Mouse (Mus musculus) layer of hippocampus, adult 9-10 months (tissue): ENCODE results near the gene Flt1.
"Not testable (repeated sequence)": the region's sequence is repeated elsewhere in the genome, so short reads cannot be mapped to it uniquely, and the experiment has no call there.

Experiments
- DNase-seq: peaks from one replicate; pipeline ENCODE4 v3.0.0; 2022; ENCODE audit warnings: low spot score

The Flt1 gene

GRCm38 (mm10) chr5:147614659-147615058 lies 111.2 kb downstream of the Flt1 start:
- DNase-seq: no peak

GRCm38 (mm10) chr5:147611348-147611747 lies 114.5 kb downstream of the Flt1 start:
- not testable (repeated sequence) for DNase-seq

DNA sequence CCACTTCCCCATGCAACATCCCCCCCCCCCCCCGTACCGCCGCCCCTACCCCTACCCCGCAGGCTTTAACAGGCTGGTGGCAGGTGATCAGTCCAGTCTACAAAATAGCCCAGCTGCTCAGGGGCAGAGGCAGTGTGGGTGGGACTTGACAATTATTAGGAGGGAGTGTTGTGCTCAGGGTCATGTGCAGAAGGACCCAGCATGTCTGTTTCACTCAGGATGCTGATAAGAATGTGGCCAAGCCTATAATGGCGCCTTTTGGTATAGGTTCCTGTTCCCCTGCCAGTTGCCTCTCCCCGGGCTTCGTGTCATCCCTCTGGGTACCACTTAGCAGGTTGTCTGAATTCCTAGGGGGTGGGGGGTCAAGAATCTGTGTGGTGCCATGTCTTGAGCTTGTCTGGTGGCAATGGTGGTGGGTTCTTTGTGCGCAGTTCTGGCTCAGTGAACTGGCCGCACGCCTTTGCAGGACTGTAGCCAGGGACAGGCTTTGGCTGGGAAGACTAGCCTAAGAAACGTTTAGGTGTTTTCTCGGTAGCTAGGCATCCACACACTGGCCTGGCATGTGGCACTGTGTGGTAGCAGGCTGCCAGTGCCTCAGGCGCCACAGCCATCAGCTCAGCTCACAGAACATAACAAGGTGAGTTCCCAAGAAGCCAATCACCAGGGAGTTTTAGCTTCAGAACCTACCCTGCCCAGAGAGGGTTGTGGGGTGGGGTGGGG lies 118.4 kb downstream of the Flt1 start:
- DNase-seq: no peak

DNA sequence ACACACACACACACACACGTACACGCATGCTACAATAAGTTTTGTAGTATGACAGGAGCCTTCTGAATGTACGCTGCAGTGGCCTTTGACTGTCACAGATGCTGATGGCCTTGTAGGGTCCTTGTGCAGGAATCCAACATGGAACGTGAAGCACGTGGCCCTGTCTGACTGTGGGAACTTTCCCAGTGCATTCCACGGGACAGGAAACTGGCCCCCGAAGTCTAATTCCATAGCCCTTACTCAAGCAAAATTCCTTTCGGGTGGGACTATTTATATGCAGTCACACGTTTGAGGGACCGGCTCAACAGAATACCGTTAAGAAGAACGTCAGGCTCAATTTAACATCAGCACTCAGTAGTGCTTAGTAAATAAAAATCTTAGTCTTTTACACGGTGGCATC lies 119.1 kb downstream of the Flt1 start:
- no peak for DNase-seq

DNA sequence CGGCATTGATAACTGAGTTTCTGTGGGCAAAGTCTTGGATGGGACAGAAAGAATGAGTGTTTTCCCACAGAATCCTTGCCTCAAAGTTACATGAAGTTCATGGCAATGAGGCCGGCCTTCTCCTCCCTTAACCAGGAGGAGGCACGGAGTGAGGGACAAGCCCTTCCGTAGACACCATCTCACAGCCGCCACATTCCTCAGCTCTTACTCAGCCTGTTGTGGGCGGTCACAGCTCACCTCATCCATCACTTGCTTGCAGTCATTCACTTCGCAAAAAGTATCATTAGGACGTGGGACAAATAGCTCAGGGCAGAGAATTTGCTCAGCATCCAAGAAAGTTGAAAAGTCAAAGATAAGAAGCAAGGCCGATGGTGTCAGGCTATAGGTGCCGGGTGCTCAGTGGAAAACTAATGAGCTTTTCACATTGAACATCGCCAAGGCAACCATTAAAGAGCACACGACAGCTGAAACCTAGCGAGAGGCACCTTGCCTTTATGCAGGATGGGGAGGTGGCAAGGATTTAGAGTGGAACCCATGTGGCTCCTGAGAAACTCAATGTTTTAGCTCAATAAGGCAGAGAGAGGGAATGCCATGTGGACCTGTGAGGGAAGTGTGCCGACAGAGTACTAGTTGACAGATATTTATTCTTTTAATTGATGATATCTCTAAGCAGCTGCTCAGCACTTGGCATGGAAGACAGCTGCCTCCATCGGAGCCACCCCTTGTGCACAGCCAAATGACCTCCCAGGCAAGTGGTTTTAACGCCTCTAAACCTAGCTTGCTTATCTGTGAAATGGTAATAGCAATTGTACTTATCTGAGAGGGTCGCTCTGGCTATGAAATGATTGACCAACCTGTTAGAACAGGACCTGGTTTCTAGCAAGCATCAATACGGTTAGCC lies 124.1 kb downstream of the Flt1 start:
- DNase-seq: no peak

DNA sequence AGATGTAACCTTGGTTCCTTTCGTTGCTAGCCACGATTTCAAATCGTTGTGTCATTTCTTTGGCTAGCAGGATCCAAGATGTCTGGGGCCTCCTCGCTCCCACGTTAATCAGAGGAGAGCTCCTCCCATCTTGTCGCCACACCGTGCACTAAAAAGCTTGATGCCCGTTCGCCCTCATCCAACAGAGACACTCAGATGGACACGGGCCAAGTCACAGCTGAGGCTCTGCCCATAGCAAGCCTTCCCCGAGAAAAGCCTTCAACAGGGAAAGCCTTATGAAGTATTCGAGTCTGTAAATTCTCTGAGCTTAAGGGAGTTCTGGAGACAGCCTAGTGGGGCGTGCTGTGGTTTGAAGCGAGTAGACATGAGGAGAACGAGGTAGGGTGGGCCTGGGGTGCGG lies 128.0 kb downstream of the Flt1 start:
- no peak for DNase-seq

- no peak for DNase-seq
Measured at GRCm38 (mm10) chr5:147589814-147590213, 136.0 kb downstream of the Flt1 start.

DNA sequence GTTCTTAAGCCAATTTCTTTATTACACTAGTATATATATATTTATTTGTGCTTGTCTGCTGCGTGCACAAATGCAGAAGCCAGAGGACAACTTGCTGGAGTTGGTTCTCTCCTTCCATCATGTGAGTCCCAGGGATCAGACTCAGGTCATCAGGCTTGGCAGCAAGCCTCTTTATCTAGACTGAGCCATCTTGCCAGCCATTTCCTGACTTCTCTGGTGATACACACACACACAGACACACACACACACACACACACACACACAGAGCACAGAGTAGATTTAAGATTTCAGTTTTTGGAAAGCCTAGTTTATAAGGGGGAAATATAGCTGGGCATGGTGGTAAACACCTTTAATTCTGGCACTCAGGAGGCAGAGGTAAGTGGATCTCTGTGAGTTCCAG lies 140.7 kb downstream of the Flt1 start:
- DNase-seq: no peak

GRCm38 (mm10) chr5:147584648-147585047 lies 141.2 kb downstream of the Flt1 start:
- DNase-seq: no peak

- DNase-seq: peak; percentile 75
Measured at GRCm38 (mm10) chr5:147583702-147584298, 142.0 kb downstream of the Flt1 start.

GRCm38 (mm10) chr5:147580181-147580580 lies 145.6 kb downstream of the Flt1 start:
- no peak for DNase-seq

DNA sequence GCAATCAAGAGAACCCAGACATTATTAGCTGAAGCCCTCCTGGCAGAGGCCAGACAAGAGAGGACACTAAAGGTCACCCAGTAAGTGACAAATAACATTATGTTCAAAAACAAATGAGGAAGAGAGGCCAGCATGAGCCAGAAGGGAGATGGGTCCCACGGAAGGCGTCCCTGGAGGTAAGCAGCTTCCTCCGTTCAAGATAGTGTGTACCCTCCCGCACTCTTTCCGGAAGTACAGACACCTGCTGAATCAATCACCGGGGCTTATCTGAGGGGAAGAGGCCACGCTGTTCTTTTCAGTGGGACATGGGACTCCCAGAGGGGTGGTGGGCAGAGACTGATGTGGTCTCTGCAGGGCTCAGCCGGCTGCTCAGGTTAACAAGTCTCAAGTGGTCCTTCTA lies 146.1 kb downstream of the Flt1 start:
- no peak for DNase-seq

- DNase-seq: no peak
Measured at GRCm38 (mm10) chr5:147579148-147579547, 146.7 kb downstream of the Flt1 start.

DNA sequence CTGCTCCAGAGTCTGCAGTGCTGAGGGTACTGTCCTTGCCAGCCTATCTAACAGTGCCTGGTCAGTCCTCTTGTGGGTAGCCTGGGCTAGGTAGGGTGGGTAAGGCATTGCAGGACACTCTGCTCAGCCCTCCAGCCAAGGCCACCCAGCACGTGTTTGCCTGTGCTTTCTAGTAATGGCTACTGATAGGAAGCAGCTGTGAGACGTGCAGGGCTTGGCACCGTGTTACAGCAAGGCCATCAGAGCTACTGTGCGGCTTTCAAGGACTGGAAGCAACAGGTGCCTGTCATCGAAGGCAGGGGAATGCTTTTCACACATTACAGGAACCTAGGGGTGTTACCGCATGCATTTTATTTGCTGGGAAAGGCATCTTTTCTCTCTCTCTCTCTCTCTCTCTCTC lies 148.8 kb downstream of the Flt1 start:
- no peak for DNase-seq

DNA sequence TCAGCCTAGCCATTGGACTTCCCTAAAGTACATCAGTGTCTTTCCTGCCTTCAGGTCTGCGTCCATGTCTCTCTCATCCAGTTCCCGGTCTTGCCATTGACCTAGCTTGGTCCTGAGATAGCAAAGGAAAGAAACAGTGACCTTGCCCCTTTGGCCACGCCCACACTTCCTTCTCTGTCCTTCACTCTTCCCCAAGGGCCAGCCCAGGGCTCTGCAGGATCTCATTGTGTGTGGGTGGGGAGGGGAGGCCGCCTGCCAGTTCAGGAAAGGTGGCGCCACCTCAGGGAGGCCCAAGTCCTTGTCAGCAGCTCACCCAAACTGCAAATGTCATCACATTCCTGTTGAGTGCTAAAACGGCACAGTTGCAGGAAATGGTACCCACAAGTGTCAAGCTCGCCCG lies 151.3 kb downstream of the Flt1 start:
- DNase-seq: no peak

GRCm38 (mm10) chr5:147573555-147573954 lies 152.3 kb downstream of the Flt1 start:
- no peak for DNase-seq

DNA sequence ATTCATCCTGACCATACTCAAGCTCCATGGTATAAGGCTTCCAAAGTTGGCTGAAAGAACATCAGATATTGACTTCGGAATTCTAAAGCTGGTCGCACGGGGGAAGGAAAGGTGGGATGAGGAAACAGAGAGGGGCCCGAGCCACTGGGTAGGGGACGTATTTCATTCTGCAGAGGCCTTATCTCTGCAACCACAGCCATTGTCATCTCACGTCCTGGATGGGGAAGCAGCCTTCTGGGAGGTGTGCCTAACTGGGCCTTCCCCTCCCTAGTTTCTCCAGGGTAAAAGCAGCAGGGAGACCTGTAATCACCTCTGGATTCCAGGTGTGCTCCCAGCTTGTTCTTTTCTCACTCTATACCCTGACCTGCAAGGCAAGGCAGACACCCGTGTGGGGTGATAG lies 153.1 kb downstream of the Flt1 start:
- DNase-seq: no peak

GRCm38 (mm10) chr5:147566335-147566734 lies 159.5 kb downstream of the Flt1 start:
- no peak for DNase-seq

GRCm38 (mm10) chr5:147565444-147565843 lies 160.4 kb downstream of the Flt1 start:
- DNase-seq: no peak

DNA sequence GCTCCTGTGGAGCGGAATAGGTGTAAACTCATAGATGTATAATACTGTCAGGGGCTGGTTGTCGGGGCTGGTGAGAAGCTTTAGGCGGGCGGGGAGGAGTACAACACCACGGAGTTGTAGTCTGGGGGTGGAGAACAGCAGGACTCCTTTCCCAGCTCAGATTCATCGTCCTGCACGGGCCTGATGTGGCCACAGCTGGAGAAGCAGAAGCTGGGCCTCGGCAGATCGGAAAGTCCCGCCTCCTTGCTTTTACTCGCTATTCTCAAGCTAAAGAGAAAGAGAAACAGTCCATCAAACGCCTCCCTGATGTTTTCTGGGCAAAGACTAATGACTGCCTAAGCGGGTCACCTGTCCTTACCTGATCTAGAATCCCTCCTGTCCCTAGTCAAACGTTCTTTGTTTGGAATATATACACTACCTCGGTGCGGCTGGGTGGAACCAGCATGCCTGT lies 161.6 kb downstream of the Flt1 start:
- DNase-seq: no peak

DNA sequence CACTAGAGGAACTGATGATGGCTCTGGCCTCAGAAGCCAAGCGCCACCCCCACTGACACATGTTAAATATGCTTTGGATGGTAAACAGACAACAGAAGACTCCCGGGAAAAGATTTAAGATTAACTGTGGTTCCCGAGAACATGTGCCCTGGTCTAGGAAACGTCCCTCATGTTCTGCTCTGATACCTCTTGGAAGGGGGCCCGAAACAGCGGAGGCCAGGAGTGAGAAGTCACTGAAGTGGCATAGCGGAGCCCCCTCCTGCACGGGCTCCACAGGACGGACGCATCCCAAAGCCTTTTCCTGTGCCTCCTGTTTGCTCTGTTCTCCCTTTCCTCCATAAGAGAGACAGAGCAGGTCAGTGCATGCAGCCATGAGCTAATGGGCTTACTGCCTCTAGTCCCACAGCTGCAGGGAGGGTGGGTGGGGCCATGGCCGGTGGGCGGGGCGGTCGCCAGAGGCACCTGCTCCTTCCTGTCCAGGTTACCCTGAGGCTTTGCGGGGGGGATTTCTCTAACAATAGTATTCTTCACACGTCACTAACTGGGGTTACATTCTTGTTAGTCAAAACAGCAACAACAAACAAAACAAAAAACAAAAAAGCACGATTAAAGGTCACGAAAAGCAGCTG lies 162.2 kb downstream of the Flt1 start:
- DNase-seq: no peak

- not testable (repeated sequence) for DNase-seq
Measured at GRCm38 (mm10) chr5:147557641-147558040, 168.2 kb downstream of the Flt1 start.
